Mouse (Mus musculus) embryonic facial prominence, embryonic 11.5 days (tissue): Measurements from ENCODE around the gene Avp. TPM values are rescaled to one million over a fixed set of nuclear protein-coding genes. Genes with fewer than 3 reads are reported as not detected.

Experiments
- ATAC-seq: fragments of 200-750 bp; cut with Nextera tagmentation; replicated peaks from 2 replicates; pipeline ENCODE4 v1.8.0; 2017; ENCODE audit warnings: low read depth; ENCODE audit not compliant: insufficient number of reproducible peaks, low FRiP score, low TSS enrichment
- DNase-seq: peaks from one replicate; pipeline ENCODE4 v3.0.0-alpha.2; 2015; ENCODE audit warnings: low spot score
- H3K27ac ChIP-seq: fragments of 300-500 bp; sonication (generic); replicated peaks from 2 replicates; pipeline ENCODE4 v1.5.1; 2014; ENCODE audit warnings: mild to moderate bottlenecking, low read depth, low read length, control low read depth
- H3K27me3 ChIP-seq: fragments of 300-500 bp; sonication (generic); 2 replicates; pipeline ENCODE4 v1.6.1; 2014; ENCODE audit warnings: mild to moderate bottlenecking, low read length, moderate library complexity, mixed read lengths; ENCODE audit not compliant: control insufficient read depth, insufficient read depth
- H3K36me3 ChIP-seq: fragments of 300-500 bp; sonication (generic); replicated peaks from 2 replicates; pipeline ENCODE4 v1.6.1; 2014; ENCODE audit warnings: low read depth, mild to moderate bottlenecking, low read length, moderate library complexity, mixed read lengths; ENCODE audit not compliant: control insufficient read depth, insufficient read depth
- H3K4me1 ChIP-seq: fragments of 300-500 bp; sonication (generic); 2 replicates; pipeline ENCODE4 v1.6.1; 2014; ENCODE audit warnings: low read length, mixed read lengths; ENCODE audit not compliant: control insufficient read depth, insufficient read depth
- H3K4me2 ChIP-seq: fragments of 300-500 bp; sonication (generic); 2 replicates; pipeline ENCODE4 v1.6.1; 2014; ENCODE audit warnings: low read depth, mild to moderate bottlenecking, control low read depth, low read length, moderate library complexity
- H3K4me3 ChIP-seq: fragments of 300-500 bp; sonication (generic); 2 replicates; pipeline ENCODE4 v1.5.1; 2014; ENCODE audit warnings: low read depth, low read length, control low read depth
- H3K9ac ChIP-seq: fragments of 300-500 bp; sonication (generic); replicated peaks from 2 replicates; pipeline ENCODE4 v1.6.1; 2014; ENCODE audit warnings: mild to moderate bottlenecking, control low read depth, low read length
- H3K9me3 ChIP-seq: fragments of 300-500 bp; sonication (generic); replicated peaks from 2 replicates; pipeline ENCODE4 v1.6.1; 2016; ENCODE audit warnings: mild to moderate bottlenecking, low read length, inconsistent platforms, mixed read lengths; ENCODE audit not compliant: control insufficient read depth
- WGBS: fragments of 180-500 bp; shearing (Covaris S2); extraction: QIAGEN DNeasy Blood & Tissue Kit; methylation state at CpG from one replicate; pipeline ENCODE4 v1.1.7; 2014; 5-methylcytosine and 5-hydroxymethylcytosine counted together
- polyA plus RNA-seq: library from polyadenylated mRNA; unstranded; fragments of >200 nt; fragmentation: Nextera tagmentation; extraction: Ambion mirVana; gene quantifications from 2 replicates; pipeline ENCODE4 v1.2.1, GENCODE M21; 2014

Avp gene
- polyA plus RNA-seq, result not detected in 2 replicates

DNA sequence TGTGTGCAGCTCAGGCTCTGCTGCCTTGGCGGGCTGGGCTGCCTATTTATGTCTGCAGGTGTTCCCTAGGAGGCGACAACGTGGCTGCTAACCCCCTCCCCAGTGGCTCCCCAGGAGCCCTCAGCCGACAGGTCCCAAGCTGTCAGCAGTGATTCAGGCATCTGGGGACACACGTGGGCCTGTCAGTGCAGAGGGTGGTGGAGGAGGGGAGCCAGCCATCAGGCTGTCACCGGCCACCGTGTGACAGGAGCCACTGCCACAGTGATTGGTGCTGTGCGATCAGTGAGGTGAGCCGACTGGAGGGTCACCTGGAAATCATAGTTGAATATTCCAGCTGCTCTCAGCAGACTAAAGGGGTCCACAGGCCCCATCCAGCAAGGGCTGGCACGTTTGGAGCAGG lies at the start of gene Avp:
Avp (minus strand) TSS at position 3 of the 400 bp plus-strand sequence.
- Histone ChIP-seq H3K36me3 (no peaks in the 10 kb centered on the region), H3K9ac (no peak within 1 kb of the TSS), H3K4me2 (no peak within 1 kb of the TSS), H3K9me3 (no peaks in the 10 kb centered on the region), H3K4me1 (peaks cover 6% of the 10 kb centered on the region; the same call in 1 of the 2 replicates), H3K27ac (no peak within 1 kb of the TSS), H3K27me3 (peaks cover 51% of the 10 kb centered on the region), H3K4me3 (no peak within 1 kb of the TSS)
- no peak for ATAC-seq
- no peak for DNase-seq
- 34% methylated on average over 10 of the region's 10 CpGs for WGBS

GRCm38 (mm10) chr2:130629839-130630203 lies 47.5 kb upstream of the Avp start, which contains the start of the genes Fastkd5 and Ubox5:
TSS of gene Fastkd5 (minus strand) at chr2:130630027.
TSS of gene Ubox5 (minus strand) at chr2:130630038.
- Histone ChIP-seq H3K36me3 (no peaks in the 10 kb centered on the region; the same call in 1 of the 2 replicates), H3K9me3 (no peaks in the 10 kb centered on the region), H3K4me2 (peak within 1 kb of the TSS; percentile 78), H3K4me1 (peaks cover 2% of the 10 kb centered on the region; the same call in 1 of the 2 replicates), H3K27ac (no peak within 1 kb of the TSS), H3K27me3 (peaks cover 4% of the 10 kb centered on the region), H3K9ac (peak within 1 kb of the TSS; percentile 92), H3K4me3 (peak within 1 kb of the TSS; percentile 82)
- WGBS, result 0% methylated on average over 25 of the region's 25 CpGs
- peak; percentile 93 for DNase-seq
- ATAC-seq, result peak; percentile 67

GRCm38 (mm10) chr2:130629080-130629838 lies 46.9 kb upstream of the Avp start:
- H3K27ac ChIP-seq, result no peak overlapping the region
- no peaks in the 10 kb centered on the region; the same call in 1 of the 2 replicates for H3K36me3 ChIP-seq
- no peaks in the 10 kb centered on the region for H3K4me1 ChIP-seq
- H3K4me3 ChIP-seq, result peak overlapping the region; percentile 82
- DNase-seq, result peak; percentile 17
- H3K9ac ChIP-seq, result peak overlapping the region; percentile 92
- WGBS, result 2% methylated on average over 37 of the region's 37 CpGs
- H3K4me2 ChIP-seq, result peak overlapping the region; percentile 78
- no peaks in the 10 kb centered on the region for H3K9me3 ChIP-seq
- no peak; the same call in 1 of the 2 replicates for ATAC-seq
- peaks cover under 1% of the 10 kb centered on the region for H3K27me3 ChIP-seq

DNA sequence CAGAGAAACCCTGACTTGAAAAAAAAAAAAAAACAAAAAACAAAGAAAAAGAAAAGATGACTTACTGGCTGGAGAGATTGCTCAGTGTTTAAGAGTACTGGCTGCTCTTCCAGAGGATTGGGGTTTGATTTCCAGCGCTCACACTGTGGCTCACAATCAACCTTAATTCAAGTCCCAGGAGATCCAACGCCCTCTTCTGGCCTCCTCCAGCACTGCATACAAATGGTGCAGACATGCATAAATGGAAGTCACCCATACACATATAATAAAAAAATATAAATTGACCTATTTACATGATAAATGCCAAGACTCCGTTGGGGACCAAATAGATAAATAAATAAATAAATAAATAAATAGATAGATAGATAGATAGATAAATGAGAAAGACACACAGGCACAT lies 46.1 kb upstream of the Avp start:
- no peak overlapping the region for H3K9ac ChIP-seq
- H3K36me3 ChIP-seq, result no peaks in the 10 kb centered on the region; the same call in 1 of the 2 replicates
- no peaks in the 10 kb centered on the region for H3K27me3 ChIP-seq
- no peak overlapping the region for H3K27ac ChIP-seq
- ATAC-seq (no peak), DNase-seq (peak; percentile 23)
- H3K9me3 ChIP-seq, result no peaks in the 10 kb centered on the region
- H3K4me1 ChIP-seq, result no peaks in the 10 kb centered on the region
- no peak overlapping the region for H3K4me3 ChIP-seq
- H3K4me2 ChIP-seq, result no peak overlapping the region
- WGBS, result 63% methylated on average over 3 of the region's 3 CpGs

GRCm38 (mm10) chr2:130618972-130619371 lies 36.6 kb upstream of the Avp start:
- DNase-seq (no peak), ATAC-seq (no peak)
- H3K9ac ChIP-seq, result no peak overlapping the region
- peaks cover 11% of the 10 kb centered on the region for H3K36me3 ChIP-seq
- H3K27ac ChIP-seq, result no peak overlapping the region
- 89% methylated on average over 7 of the region's 7 CpGs for WGBS
- H3K4me3 ChIP-seq, result no peak overlapping the region
- H3K4me1 ChIP-seq, result no peaks in the 10 kb centered on the region
- H3K27me3 ChIP-seq, result no peaks in the 10 kb centered on the region
- no peaks in the 10 kb centered on the region for H3K9me3 ChIP-seq
- no peak overlapping the region for H3K4me2 ChIP-seq

DNA sequence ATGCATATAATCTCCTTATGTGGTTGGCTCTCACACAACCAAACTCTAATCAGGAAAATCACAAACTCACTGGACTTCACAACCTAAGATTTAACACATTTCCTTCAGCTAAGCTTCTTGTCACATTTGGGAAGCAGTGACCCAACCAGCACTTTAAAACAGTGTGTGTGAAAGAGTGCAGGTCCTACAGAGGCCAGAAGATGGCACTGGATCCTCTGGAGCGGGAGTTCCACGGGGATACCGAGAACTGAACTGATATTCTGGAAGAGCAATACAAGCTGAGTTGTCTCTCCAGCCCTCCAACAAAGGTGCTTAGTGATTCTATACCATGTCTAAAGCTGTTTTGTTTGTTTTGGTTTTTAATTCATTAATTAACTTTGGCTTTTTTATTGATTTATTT lies 30.7 kb upstream of the Avp start:
- Histone ChIP-seq H3K27me3 (no peaks in the 10 kb centered on the region), H3K36me3 (peaks cover 11% of the 10 kb centered on the region), H3K4me1 (no peaks in the 10 kb centered on the region), H3K27ac (no peak overlapping the region), H3K9ac (no peak overlapping the region), H3K4me3 (no peak overlapping the region), H3K9me3 (no peaks in the 10 kb centered on the region), H3K4me2 (no peak overlapping the region)
- 67% methylated on average over 3 of the region's 3 CpGs for WGBS
- ATAC-seq (no peak), DNase-seq (peak; percentile 28)

DNA sequence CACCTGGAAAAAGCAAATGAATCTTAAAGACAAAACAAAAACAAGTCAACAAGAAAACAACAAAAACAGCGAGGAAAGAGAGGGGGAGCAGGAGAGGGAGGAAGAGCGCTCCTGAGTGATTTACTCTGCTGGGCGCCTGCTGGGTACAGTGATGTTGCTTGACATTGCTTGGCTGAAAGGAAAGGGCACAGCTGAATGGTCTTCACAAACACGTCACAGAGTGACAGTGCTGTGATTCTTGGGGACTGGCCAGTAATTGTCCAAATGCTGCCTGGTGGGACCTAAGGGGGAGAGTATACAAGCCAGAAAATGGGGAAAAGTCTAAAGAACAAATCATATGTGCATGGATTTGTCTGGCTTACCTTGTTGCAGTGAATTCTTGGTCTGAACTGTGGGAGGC lies 19.8 kb upstream of the Avp start:
- peaks cover 6% of the 10 kb centered on the region for H3K36me3 ChIP-seq
- no peak overlapping the region for H3K9ac ChIP-seq
- H3K27ac ChIP-seq, result no peak overlapping the region
- H3K4me1 ChIP-seq, result no peaks in the 10 kb centered on the region
- ATAC-seq (no peak), DNase-seq (no peak)
- H3K4me3 ChIP-seq, result no peak overlapping the region
- H3K4me2 ChIP-seq, result no peak overlapping the region
- WGBS, result 89% methylated on average over 4 of the region's 4 CpGs
- H3K27me3 ChIP-seq, result no peaks in the 10 kb centered on the region
- H3K9me3 ChIP-seq, result no peaks in the 10 kb centered on the region

DNA sequence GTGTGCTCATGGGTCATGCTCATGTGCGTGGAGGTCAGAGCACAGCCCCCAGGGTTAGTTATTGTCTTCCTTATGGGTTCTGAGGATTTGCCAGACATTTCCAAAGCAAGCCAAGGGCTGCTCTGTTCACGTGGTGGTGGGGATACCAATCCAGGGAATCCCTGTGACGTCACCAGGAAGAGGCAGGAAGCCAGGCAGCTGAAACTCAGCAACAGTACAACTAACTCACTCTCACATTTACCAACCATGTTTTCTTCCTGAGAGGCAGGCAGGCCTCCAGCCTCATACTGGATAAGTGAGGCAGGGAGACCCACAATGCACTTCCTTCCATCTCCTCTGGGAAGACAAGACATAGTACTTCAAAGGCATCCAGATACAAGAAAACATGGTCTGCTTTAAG lies 16.0 kb upstream of the Avp start:
- 69% methylated on average over 3 of the region's 3 CpGs for WGBS
- DNase-seq, result no peak
- no peak overlapping the region for H3K4me3 ChIP-seq
- ATAC-seq, result no peak
- no peak overlapping the region for H3K4me2 ChIP-seq
- no peaks in the 10 kb centered on the region for H3K27me3 ChIP-seq
- peaks cover 6% of the 10 kb centered on the region for H3K36me3 ChIP-seq
- no peaks in the 10 kb centered on the region for H3K9me3 ChIP-seq
- no peaks in the 10 kb centered on the region for H3K4me1 ChIP-seq
- H3K27ac ChIP-seq, result no peak overlapping the region
- H3K9ac ChIP-seq, result no peak overlapping the region
